Mouse (Mus musculus): ENCODE data around the gene Gm20737.
"Not testable (repeated sequence)": the region's sequence is repeated elsewhere in the genome, so short reads cannot be mapped to it uniquely, and the experiment has no call there.

DNA sequence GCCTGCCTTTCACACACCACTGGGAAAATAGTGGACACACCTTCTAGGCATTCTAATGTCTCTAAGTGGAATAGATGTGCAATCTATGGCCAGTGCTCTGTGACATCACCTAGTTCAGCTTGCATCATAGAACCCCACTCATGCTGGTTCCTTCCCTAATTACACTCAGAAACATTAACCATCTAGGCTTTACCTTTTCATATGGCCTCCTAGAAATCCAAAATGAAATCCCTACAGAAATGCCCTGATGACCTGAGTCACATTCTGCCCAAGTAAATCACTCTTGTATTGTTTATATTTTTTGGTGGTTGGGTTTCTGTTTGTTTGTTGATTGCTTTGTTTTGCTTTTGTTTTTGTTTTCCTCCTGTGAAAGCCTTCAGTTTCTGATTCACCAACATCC is at the start of gene Gm20737:
- TF ChIP-seq MAFK (IDR thresholded peaks at IDR 0.05; ENCODE audit: insufficient read depth, low read depth, low read length); HCFC1 (IDR thresholded peaks at IDR 0.05; ENCODE audit: borderline replicate concordance, insufficient read depth, low read length): not testable (repeated sequence)
